In the genomic region with DNA sequence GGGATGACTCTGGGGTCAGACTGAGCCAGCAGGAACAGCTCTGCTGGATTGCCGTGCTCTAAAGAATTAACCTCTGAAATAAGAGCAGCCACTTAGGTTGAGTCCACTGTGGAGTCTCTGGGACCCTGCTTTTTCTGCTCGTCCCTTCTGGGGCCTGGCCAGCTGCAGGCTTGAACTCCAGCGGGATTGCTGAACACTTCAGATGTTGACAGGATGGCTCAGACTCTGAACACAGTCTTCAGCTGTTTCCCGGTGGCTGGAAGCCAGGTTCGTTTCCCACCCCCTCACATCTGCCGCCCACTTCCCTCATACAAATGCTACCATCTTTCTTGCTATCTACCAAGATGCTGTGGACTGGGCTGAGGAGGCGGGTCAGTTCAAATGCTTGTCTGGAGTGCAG, we compare ENCODE assay signal across 17 mouse cellular contexts.
A peak's percentile ranks its signal among the peaks of the same experiment; 100 is the strongest.
DNase-seq lines count a peak whose midpoint lies in the region; ATAC-seq lines count a peak whose summit lies in the region.
"Had no signal": no experiment of that assay in that cellular context is flagged by ENCODE, and none has a peak within 500 bp of the region (broad histone marks: within the 10 kb centered on the region; RNA-seq: fewer than 3 reads in every experiment).

No protein-coding gene starts in this region.

- intact Hi-C loops in heart, postnatal 25 days (cut with DNase I): no loop called here

- H3K4me1 ChIP-seq in stomach, embryonic 16.5 days (ENCODE audit: control insufficient read depth, insufficient read depth, low read length): peaks cover 5% of the 10 kb centered on the region; the same call in 1 of the 2 replicates
- H3K4me1 ChIP-seq: liver, embryonic 13.5 days had no signal

- 0 out of 2 replicates have a peak, but pooled peaks have one; percentile 54 for ATAC-seq in stomach, embryonic 16.5 days (ENCODE audit: insufficient read depth, low FRiP score)
- ATAC-seq: CD4-positive, CD25-positive, alpha-beta regulatory T cell, adult 4 months; forebrain, postnatal 0 days; hindbrain, embryonic 16.5 days; Patski had no signal

- no peaks in the 10 kb centered on the region for H3K36me3 ChIP-seq in stomach, embryonic 16.5 days (ENCODE audit: control insufficient read depth, insufficient read depth, low read length)
- H3K36me3 ChIP-seq: heart, embryonic 13.5 days; liver, embryonic 13.5 days had no signal

- no peaks in the 10 kb centered on the region for H3K9me3 ChIP-seq in stomach, embryonic 16.5 days (replicated peaks; ENCODE audit: control insufficient read depth, low read length)
- H3K9me3 ChIP-seq: heart, embryonic 13.5 days; liver, embryonic 13.5 days had no signal

- H3K4me3 ChIP-seq in stomach, embryonic 16.5 days (replicated peaks; ENCODE audit: low read length): no peak overlapping the region
- H3K4me3 ChIP-seq: heart, embryonic 13.5 days; liver, embryonic 13.5 days had no signal

- no peak overlapping the region for H3K9ac ChIP-seq in stomach, embryonic 16.5 days (ENCODE audit: low read length)
- H3K9ac ChIP-seq: forebrain, postnatal 0 days; heart, embryonic 13.5 days; liver, embryonic 13.5 days had no signal

- no peak overlapping the region for H3K4me2 ChIP-seq in stomach, embryonic 16.5 days (ENCODE audit: low read depth, low read length)
- H3K4me2 ChIP-seq: heart, embryonic 13.5 days; liver, embryonic 13.5 days had no signal

- no peak overlapping the region for H3K27ac ChIP-seq in stomach, embryonic 16.5 days (ENCODE audit: low read length)
- H3K27ac ChIP-seq: heart, embryonic 13.5 days; liver, embryonic 13.5 days had no signal

- no peaks in the 10 kb centered on the region for H3K27me3 ChIP-seq in stomach, embryonic 16.5 days (ENCODE audit: control insufficient read depth, insufficient read depth, low read length)
- H3K27me3 ChIP-seq: heart, embryonic 13.5 days; liver, embryonic 13.5 days; Patski had no signal

- WGBS in stomach, embryonic 16.5 days: 11% methylated on average over 7 of the region's 7 CpGs

- peak; percentile 14 to 22 for DNase-seq in heart, adult 18-20 months
- no peak for DNase-seq in heart, postnatal 25 days (ENCODE audit: low spot score)
- DNase-seq in layer of hippocampus, postnatal 10 days (ENCODE audit: low spot score in 2 of 2): peak; percentile 23 to 29
- DNase-seq in layer of hippocampus, postnatal 25 days (ENCODE audit: extremely low spot score in 1 of 2, low spot score in 1 of 2): no peak
- DNase-seq in right cerebral cortex, postnatal 10 days (ENCODE audit: low spot score in 2 of 2): peak; percentile 43 to 64
- DNase-seq in right cerebral cortex, postnatal 36 days (ENCODE audit: low spot score in 2 of 2): no peak
- DNase-seq in thymus, postnatal 10 days (ENCODE audit: low spot score in 2 of 2): no peak
- DNase-seq: cerebellum, postnatal 14 days; forebrain, postnatal 0 days; liver, embryonic 13.5 days; spleen, adult 18-20 months; thymus, adult 2 months had no signal

Comparison
In these comparisons a context has a peak if more than half of its experiments do, and no peak if none do; other contexts are left out.
1. DNase-seq: peak in heart, adult 18-20 months (2 of 2), layer of hippocampus, postnatal 10 days (2 of 2) and right cerebral cortex, postnatal 10 days (2 of 2); none in heart, postnatal 25 days (single experiment), layer of hippocampus, postnatal 25 days (0 of 2), right cerebral cortex, postnatal 36 days (0 of 2) and thymus, postnatal 10 days (0 of 2).